Mouse (Mus musculus): Measurements from ENCODE around the gene Creb3. TPM values are rescaled to one million over a fixed set of nuclear protein-coding genes. Genes with fewer than 3 reads are reported as not detected.

Gene Creb3
- total RNA-seq, 2 experiments from 2014 or later, result 74.6 to 77.9 TPM

DNA sequence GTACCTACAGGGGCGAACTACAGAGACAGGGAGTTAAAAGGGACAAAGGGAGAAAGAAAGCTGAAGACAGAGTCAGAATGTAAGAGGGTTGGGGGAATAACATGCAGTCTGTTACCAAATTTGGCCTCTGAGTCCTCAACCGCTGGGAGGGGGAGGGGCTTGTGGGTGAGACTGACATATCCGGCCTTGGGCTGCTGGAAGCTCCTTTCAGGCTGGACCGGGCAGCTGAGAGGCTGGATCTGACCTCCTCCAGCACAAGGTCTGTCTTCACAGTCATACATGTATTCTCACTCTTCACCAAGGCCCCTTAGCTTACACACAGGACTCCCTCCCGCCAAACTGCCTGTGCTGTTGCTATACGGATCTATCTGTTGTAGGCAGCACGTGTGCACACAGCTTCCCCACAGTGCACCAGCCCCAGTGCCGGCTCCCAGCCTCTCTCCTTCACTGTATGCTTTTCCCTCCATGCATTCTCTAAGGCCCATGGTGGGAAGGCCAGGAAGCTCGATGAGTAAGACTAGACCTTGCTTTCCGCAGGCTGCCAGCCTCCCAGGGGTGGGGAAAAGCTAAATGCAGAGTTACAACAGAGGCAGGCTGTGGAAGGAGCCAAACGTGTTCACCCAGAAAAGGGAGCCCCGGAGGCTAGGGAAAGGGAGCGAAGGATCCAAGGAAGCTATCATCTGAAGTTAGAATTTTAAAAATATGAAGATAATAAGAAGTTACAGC, 3.3 kb upstream of the Creb3 start:
- H3K27ac ChIP-seq, result peak overlapping the region; percentile 40

DNA sequence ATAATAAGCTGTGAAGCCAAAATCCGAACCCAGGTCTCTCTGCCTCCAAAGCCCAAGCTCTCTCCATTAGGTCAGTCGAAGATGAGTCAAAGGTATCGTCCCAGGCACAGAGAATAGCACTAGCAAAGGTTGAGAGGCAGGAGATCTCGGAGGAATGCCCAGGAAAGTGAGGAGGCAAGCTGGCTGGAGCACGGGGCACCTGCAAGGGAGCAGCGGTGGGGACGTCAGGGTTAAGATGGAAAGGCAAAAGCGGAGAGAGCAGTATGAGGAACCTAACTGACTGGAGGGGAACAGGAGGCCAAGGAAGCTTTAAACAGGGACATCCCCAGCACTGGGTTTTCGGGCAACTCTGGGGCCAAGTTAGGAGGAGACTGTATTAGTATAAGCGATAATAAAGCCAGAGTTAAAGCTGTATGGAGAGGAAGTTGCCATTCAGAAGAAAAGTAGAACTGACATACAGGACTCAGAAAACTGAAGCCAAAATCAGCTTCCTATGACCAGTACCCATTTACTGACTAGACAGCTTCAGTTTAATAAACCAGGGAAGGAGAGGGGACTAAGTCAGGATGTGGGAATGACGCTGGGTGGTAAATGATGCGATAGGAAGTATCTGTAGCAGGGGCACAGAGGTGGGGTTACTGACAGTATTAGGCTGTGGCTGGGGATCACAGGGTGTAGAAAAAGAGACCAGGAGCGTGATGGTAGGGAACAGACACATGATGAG, 2.5 kb upstream of the Creb3 start:
- no peak for DNase-seq (ENCODE audit: extremely low spot score in 1 of 2, low spot score in 2 of 2)
- no peak for TF ChIP-seq CTCF (IDR thresholded peaks at IDR 0.05)
- Histone ChIP-seq H3K4me3 (peak overlapping the region; percentile 13), H3K27ac (peak overlapping the region; percentile 40; the same call in 1 of the 2 replicates)
- intact Hi-C loops (cut with DNase I), result loop anchor here (10.0 kb wide), 1 partner anchor 515 kb away; the partner anchor contains the start of gene Fam214b

More for the DNA sequence above, 3.3 kb upstream of the Creb3 start:
- 0 out of 2 replicates have a peak overlapping the region, but pooled peaks have one; percentile 1 for H3K4me3 ChIP-seq
- no peak for TF ChIP-seq CTCF (IDR thresholded peaks at IDR 0.05)
- DNase-seq (ENCODE audit: extremely low spot score in 1 of 2, low spot score in 2 of 2), result no peak
- intact Hi-C loops (cut with DNase I), result no loop called here

DNA sequence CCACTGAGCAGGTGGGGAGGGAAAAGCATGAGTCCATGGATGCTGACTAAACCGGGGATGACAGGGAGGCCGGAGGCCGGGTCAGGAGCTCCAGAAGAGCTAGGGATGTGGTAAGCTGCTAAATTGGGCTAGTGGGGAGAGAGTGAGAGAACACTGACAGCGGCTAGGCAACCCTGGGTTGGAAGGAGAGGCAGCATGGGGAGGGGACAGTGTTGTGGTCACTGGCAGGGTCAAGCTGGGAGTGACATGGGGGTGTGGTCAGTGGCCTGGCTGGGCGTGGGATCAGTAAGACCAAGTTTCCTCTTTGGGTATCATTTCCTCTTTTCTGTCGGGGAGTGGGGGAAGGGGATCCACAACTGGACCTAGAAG, 1.9 kb upstream of the Creb3 start:
- Histone ChIP-seq H3K27ac (peak overlapping the region; percentile 24; the same call in 1 of the 2 replicates), H3K4me3 (peak overlapping the region; percentile 13; the same call in 1 of the 2 replicates)
- TF ChIP-seq CTCF (IDR thresholded peaks at IDR 0.05), result no peak
- DNase-seq (ENCODE audit: extremely low spot score in 1 of 2, low spot score in 2 of 2), result no peak
- intact Hi-C loops (cut with DNase I), result loop anchor here (10.0 kb wide), 1 partner anchor 515 kb away; the partner anchor contains the start of gene Fam214b

DNA sequence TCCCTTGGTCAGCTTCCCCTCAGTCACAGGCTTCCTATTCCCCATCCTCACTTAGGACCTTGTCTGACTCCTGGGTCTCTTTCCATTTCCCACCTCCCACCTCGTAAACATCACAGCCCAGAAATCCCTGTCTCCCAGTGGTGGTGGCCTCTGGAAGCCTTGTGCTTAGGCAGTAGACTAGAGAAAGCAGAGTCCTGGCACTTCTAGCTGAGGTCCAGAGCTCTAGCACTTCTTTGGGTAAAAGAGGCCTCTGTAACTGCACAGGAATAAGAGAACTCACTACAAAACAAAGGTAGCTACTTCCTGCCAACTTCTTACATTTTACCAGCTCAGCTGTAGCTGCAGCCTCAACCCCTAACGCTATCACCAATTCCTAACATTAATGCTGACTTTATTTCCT, 1.2 kb upstream of the Creb3 start:
- TF ChIP-seq CTCF (IDR thresholded peaks at IDR 0.05), result no peak
- DNase-seq (ENCODE audit: extremely low spot score in 1 of 2, low spot score in 2 of 2), result no peak
- Histone ChIP-seq H3K27ac (peak overlapping the region; percentile 99), H3K4me3 (peak overlapping the region; percentile 97)
- intact Hi-C loops (cut with DNase I), result loop anchor here (10.0 kb wide), 1 partner anchor 516 kb away; the partner anchor contains the start of gene Fam214b

DNA sequence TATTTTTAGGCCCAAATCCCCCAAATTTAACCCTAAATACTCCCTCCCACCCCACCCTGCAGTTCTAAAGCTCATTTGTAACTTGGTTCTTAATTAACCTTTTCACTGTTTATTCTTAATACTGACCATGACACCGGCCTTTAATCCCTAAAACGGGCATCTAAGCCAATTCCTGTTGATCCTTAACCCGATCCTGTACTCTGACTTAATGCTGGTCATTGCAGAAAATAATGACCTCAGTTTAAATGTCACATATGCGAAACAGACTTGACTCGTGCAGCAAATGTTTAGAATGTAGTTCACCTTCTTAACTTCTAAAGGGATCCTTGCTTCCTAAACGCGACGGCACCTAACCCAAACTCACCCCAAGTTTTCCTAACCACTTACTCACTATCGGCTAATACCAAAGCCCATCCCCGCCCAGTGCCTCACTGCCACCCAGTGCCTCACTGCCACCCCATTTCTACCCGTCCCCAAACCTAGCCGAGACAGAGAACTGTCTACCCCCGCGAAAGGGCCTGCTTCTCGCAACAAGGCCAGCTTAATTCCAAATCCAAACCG, 616 bp upstream of the Creb3 start:
- peak overlapping the region; percentile 99 for H3K27ac ChIP-seq
- H3K4me3 ChIP-seq, result peak overlapping the region; percentile 97
- intact Hi-C loops (cut with DNase I), result loop anchor here (10.0 kb wide), 1 partner anchor 517 kb away; the partner anchor contains the start of gene Fam214b
- TF ChIP-seq CTCF (IDR thresholded peaks at IDR 0.05), result no peak
- no peak for DNase-seq (ENCODE audit: extremely low spot score in 1 of 2, low spot score in 2 of 2)

DNA sequence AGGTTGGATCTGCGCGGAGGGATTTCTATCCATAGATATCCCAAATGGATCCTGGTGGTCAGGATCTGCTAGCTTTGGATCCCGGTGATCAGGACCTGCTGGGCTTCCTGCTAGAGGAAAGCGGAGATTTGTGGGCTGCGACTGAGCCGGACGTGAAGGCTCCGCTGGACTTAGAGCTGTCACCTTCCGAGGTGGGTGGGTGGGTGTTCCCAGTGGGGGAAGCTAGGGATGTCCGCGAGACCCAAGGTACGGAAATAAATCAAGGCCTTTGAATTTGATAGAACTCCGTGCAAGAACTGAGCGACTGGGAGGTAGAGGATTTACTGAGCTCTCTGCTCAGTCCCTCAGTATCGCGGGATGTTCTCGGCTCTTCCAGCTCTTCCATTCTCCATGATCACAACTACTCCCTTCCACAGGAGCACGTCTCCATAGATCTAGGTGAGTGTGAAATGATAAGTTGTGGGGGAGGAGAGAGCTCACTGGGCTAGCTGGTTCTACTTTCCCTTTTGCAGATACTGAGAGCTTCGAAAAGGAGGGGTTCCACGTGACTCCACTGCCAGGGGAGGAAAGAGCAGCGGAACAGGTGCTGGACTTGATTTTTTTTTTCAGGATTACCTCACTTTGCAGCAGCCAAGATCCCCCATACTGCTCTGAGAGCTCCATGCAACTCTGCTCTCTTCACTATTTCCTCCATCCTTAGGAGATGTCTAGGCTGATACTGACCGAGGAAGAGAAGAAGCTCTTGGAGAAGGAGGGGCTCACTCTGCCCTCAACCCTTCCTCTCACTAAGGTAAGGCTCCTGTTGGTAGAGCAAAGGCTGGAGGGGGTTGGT, 853 bp downstream of the Creb3 start:
- Histone ChIP-seq H3K27ac (peak overlapping the region; percentile 99), H3K4me3 (peak overlapping the region; percentile 97)
- DNase-seq (ENCODE audit: extremely low spot score in 1 of 2, low spot score in 2 of 2), result no peak
- intact Hi-C loops (cut with DNase I), result loop anchor here (1.0 to 10.0 kb wide), 4 partner anchors 15 to 518 kb away; partner anchors contain the start of genes Fam214b, Gba2 and Rgp1
- TF ChIP-seq CTCF (IDR thresholded peaks at IDR 0.05), result no peak; the same call in 1 of the 2 replicates

DNA sequence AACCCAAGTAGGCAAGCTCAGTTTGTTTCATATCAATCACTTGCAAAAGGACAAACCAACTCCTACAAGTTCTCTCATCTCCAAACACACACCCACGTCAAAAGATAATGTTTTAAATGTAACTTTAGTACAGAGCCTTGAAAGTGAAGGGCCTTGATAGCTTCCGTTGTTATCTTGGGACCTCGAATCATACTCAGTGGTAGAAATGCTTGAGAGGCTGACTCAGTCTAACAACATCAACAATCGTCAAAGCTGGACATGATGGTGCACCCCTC, 1.4 kb downstream of the Creb3 start:
- no peak for TF ChIP-seq CTCF (IDR thresholded peaks at IDR 0.05)
- H3K27ac ChIP-seq, result no peak overlapping the region; the same call in 1 of the 2 replicates
- intact Hi-C loops (cut with DNase I), result loop anchor here (10.0 kb wide), 1 partner anchor 519 kb away; the partner anchor contains the start of gene Fam214b

DNA sequence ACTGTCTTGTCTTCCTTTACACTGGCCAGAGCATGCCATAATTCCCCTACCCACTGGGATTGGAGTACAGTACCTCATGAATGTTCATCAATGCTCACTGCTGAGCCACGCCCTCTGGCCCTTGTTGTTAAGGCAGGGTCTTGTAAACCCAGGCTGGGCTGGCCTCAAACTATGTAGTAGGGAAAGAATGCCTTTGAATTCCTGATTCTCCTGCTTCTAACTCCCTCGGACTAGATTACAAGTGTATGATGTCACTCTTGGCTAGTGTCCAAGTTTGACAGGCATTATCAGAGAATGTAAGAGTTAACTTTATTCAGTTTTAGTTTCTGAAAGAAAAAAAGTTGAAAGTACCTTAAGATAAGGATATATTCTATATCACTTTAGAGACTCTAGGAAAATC, 2.1 kb downstream of the Creb3 start:
- intact Hi-C loops (cut with DNase I), result loop anchor here (10.0 kb wide), 1 partner anchor 519 kb away; the partner anchor contains the start of gene Fam214b

More for the DNA sequence above, 1.4 kb downstream of the Creb3 start:
- peak overlapping the region; percentile 97 for H3K4me3 ChIP-seq
- DNase-seq (ENCODE audit: extremely low spot score in 1 of 2, low spot score in 2 of 2), result no peak

DNA sequence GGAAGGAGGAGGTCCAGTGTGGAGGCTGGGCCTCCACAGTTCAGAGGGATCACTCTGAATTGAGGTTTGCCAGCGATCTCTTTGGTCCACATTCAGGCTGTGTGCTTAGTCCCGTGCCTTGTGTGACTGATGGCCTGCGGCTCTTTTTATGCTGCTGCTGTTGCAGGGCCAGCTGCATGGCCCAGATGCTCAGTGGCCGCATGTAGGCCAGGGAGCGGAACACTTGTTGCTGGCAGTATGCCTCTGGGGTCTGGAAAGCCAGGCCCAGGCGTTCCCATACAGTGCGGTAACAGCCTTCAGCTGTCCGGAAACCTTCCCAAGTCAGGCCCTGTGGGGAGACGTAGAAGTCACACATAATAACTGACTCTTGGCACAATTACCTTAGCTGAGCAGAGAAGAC, 5.0 kb downstream of the Creb3 start:
- TF ChIP-seq CTCF (IDR thresholded peaks at IDR 0.05), result no peak
- intact Hi-C loops (cut with DNase I), result loop anchor here (10.0 kb wide), 1 partner anchor 522 kb away; the partner anchor contains the start of gene Fam214b
- H3K27ac ChIP-seq, result no peak overlapping the region
- H3K4me3 ChIP-seq, result no peak overlapping the region
- no peak for DNase-seq (ENCODE audit: extremely low spot score in 1 of 2, low spot score in 2 of 2)

More for the DNA sequence above, 2.1 kb downstream of the Creb3 start:
- Histone ChIP-seq H3K27ac (no peak overlapping the region), H3K4me3 (no peak overlapping the region)
- TF ChIP-seq CTCF (IDR thresholded peaks at IDR 0.05), result no peak
- no peak for DNase-seq (ENCODE audit: extremely low spot score in 1 of 2, low spot score in 2 of 2)

DNA sequence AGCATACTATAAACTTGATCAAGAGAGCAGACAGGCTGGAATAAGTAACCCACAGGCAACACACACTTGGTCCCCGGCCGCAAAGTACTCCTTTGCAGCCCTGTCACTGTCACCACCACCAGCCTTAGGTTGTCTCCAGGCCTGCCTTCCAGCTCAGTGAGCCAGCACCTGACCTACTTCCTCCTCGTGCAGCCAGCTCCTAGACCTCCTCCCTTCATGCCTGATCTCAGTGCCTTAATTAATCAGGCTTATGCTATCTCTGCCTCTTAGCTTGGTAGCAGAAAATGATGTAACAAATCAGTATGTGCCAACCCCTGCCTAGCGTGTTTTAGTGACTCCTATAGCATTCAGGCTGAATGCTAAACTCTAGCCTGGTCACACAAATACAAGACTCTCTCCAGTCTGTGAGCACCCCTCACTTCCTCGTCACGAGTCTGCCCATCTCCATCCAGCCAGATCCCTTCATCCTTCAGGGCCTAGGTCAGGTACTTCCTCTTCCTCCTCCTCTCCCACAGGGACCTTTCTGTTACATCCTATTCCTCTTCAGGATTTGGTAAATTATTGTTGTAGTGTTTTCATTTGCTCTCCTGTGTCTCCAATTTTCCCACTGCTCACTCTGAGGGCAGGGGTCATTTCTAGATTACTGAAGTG, 9.4 kb downstream of the Creb3 start:
- no peak for DNase-seq (ENCODE audit: extremely low spot score in 1 of 2, low spot score in 2 of 2)
- H3K4me3 ChIP-seq, result no peak overlapping the region
- H3K27ac ChIP-seq, result no peak overlapping the region
- TF ChIP-seq CTCF (IDR thresholded peaks at IDR 0.05), result no peak
- intact Hi-C loops (cut with DNase I), result no loop called here

All from left cerebral cortex, adult 2 months (tissue).